2 mouse cellular contexts compared by ENCODE assay signal in the genomic region with DNA sequence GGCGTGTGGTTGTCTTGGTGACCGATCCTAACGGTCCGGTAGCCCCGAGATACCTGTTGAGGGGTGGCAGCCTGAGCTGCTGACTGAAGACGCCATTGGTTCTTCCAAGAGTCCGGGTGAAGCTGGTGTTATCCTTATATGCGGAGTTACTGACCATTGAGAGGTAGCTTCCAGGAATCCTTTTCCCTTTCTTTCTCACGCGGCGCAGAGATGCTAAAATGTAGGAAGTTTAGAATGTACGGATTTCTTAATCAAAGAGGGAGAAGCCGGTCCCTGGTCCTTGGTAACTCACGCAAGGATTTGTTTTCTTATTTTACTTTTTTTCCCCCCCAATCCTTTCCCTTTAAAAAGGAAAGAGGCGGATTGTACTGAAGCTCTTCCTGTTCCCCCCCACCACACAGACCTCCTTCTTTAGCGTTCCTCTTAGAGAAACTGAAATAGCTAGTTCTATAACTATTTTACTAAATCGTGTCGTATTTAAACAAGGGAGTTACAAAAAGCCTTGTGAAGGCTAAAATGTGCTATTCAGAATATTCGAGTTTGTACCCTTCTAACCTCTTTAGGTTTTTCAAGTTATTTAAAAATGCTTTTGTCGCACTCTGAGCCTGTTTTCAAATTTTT.
TF ChIP-seq lines count a peak whose summit lies in the region.

No protein-coding gene starts in this region.

TF ChIP-seq in CH12.LX, 34 proteins besides CTCF, POLR2A, EP300 and RAD21:
- TF ChIP-seq ELF1 (IDR thresholded peaks at IDR 0.05; ENCODE audit: low read depth, low read length) (peak; percentile 38; the same call in 1 of the 2 replicates), MAFK (IDR thresholded peaks at IDR 0.05; ENCODE audit: insufficient replicate concordance, low read length) (no peak), ZNF384 (IDR thresholded peaks at IDR 0.05; ENCODE audit: low read depth, low read length) (peak; percentile 23; the same call in 1 of the 2 replicates), ZKSCAN1 (IDR thresholded peaks at IDR 0.05; ENCODE audit: borderline replicate concordance, low read depth, low read length) (no peak), TBP (conservative IDR thresholded peaks at IDR 0.05; ENCODE audit: low read depth, low read length) (0 out of 2 replicates have a peak, but pooled peaks have one; percentile 46), SIN3A (IDR thresholded peaks at IDR 0.05; ENCODE audit: low read length) (peak; percentile 3; the same call in 1 of the 2 replicates), E2F4 (IDR thresholded peaks at IDR 0.05; ENCODE audit: insufficient replicate concordance, low read depth, low read length) (no peak), HCFC1 (IDR thresholded peaks at IDR 0.05; ENCODE audit: low read depth, low read length) (peak; percentile 74), CHD1 (IDR thresholded peaks at IDR 0.05; ENCODE audit: low read depth, low read length) (no peak), ETS1 (conservative IDR thresholded peaks at IDR 0.05; ENCODE audit: low read depth, low read length) (no peak), ZMIZ1 (IDR thresholded peaks at IDR 0.05; ENCODE audit: low read depth, low read length) (no peak), MAZ (IDR thresholded peaks at IDR 0.05; ENCODE audit: low read depth, low read length) (peak; percentile 34; the same call in 1 of the 2 replicates)

TF ChIP-seq in myocyte, 11 proteins besides CTCF, POLR2A, EP300 and RAD21 (continued from another document):
- no peak for TF ChIP-seq SRF (IDR thresholded peaks at IDR 0.05; ENCODE audit: control insufficient read depth, insufficient read length, low read depth)
- no peak for TF ChIP-seq POLR2AphosphoS2 (IDR thresholded peaks at IDR 0.05; ENCODE audit: insufficient read length, low read depth)
- TF ChIP-seq E2F4 (IDR thresholded peaks at IDR 0.05; ENCODE audit: insufficient read depth): no peak
- TF ChIP-seq REST (IDR thresholded peaks at IDR 0.05; ENCODE audit: insufficient read depth, insufficient read length): no peak
- TF ChIP-seq TCF12 (IDR thresholded peaks at IDR 0.05; ENCODE audit: insufficient read depth, poor library complexity, severe bottlenecking): no peak
